Comparison of ENCODE assay signal across 18 mouse cellular contexts in genomic region chr5:110638306-110639074, GRCm38 (mm10). TPM values are rescaled to one million over a fixed set of nuclear protein-coding genes. Genes with fewer than 3 reads are reported as not detected.
DNase-seq lines count a peak whose midpoint lies in the region; TF ChIP-seq lines count a peak whose summit lies in the region.
"Had no signal": no experiment of that assay in that cellular context is flagged by ENCODE, and none has a peak within 500 bp of the region (broad histone marks: within the 10 kb centered on the region; RNA-seq: fewer than 3 reads in every experiment).

No protein-coding gene starts in this region.

- TF ChIP-seq CTCF in layer of hippocampus, adult 2 months (conservative IDR thresholded peaks at IDR 0.05), result peak; percentile 49

- no peaks in the 10 kb centered on the region; the same call in 1 of the 2 replicates for H3K9me3 ChIP-seq in ES-E14 (ENCODE audit: control insufficient read depth, insufficient read depth, low read depth, low read length)
- H3K9me3 ChIP-seq: embryonic facial prominence, embryonic 10.5 days; heart, embryonic 15.5 days had no signal

- no peaks in the 10 kb centered on the region for H3K36me3 ChIP-seq in ES-E14 (ENCODE audit: control insufficient read depth, insufficient read depth, low read length, poor library complexity, severe bottlenecking)
- H3K36me3 ChIP-seq: embryonic facial prominence, embryonic 10.5 days; heart, embryonic 15.5 days had no signal

- in situ Hi-C loops in ES-E14 (cut with MboI; ENCODE audit: low sequenced_read_pairs in 2 of 2, unreplicated experiment in 2 of 2), result loop anchor here (5.0 to 10.0 kb wide), 2 partner anchors 281 to 284 kb away; no protein-coding TSS in a partner anchor

- DNase-seq in layer of hippocampus, adult 2 months (ENCODE audit: low spot score in 2 of 2), result no peak
- no peak for DNase-seq in layer of hippocampus, adult 9-10 months (ENCODE audit: low spot score)
- DNase-seq in 3T3-L1 (ENCODE audit: low read depth, low spot score), result peak; percentile 47
- DNase-seq in 416B (ENCODE audit: low read depth), result peak; percentile 74
- no peak for DNase-seq in ES-E14 (ENCODE audit: low read depth, low spot score)
- DNase-seq in thymus, postnatal 36 days, result no peak
- no peak for DNase-seq in embryo, embryonic 10 days (ENCODE audit: low spot score)
- DNase-seq: adrenal gland, adult 2 months; adrenal gland, postnatal 25 days; cerebellum, adult 18-20 months; cerebellum, adult 9-11 months; cerebellum, postnatal 36 days; gastrocnemius, postnatal 14 days; heart, adult 2 months; heart, postnatal 14 days had no signal

- H3K4me1 ChIP-seq in ES-E14 (ENCODE audit: control insufficient read depth in 2 of 2, insufficient read depth in 2 of 2, low read length in 2 of 2, poor library complexity in 1 of 2), result peaks cover 0 to 5% of the 10 kb centered on the region in 2 experiments; a peak in 1 of 4 replicates
- H3K4me1 ChIP-seq: heart, embryonic 15.5 days had no signal

- peak overlapping the region; percentile 63; the same call in 1 of the 2 replicates for H3K9ac ChIP-seq in ES-E14 (ENCODE audit: insufficient read depth, low read depth, low read length, poor library complexity, severe bottlenecking)
- H3K9ac ChIP-seq: heart, embryonic 15.5 days; hindbrain, embryonic 14.5 days had no signal

- H3K27ac ChIP-seq in layer of hippocampus, adult 2 months, result no peak overlapping the region
- H3K27ac ChIP-seq in ES-E14 (ENCODE audit: insufficient read depth, low read depth, low read length, poor library complexity, severe bottlenecking), result no peak overlapping the region; the same call in 1 of the 2 replicates
- H3K27ac ChIP-seq: heart, adult 2 months; heart, embryonic 15.5 days; hindbrain, embryonic 14.5 days had no signal

- H3K4me3 ChIP-seq in layer of hippocampus, adult 2 months, result no peak overlapping the region
- H3K4me3 ChIP-seq in ES-E14 (ENCODE audit: insufficient read depth in 1 of 2, low read depth in 1 of 2, low read length in 2 of 2, poor library complexity in 1 of 2, severe bottlenecking in 1 of 2), result peak overlapping the region; percentile 43 to 66; a peak in 3 of 4 replicates
- H3K4me3 ChIP-seq: heart, adult 2 months; heart, embryonic 15.5 days had no signal

TF ChIP-seq in ES-E14, 5 proteins besides CTCF, POLR2A, EP300 and RAD21:
- TF ChIP-seq MAFK (IDR thresholded peaks at IDR 0.05; ENCODE audit: insufficient read depth, low read depth, low read length), result no peak
- TF ChIP-seq ZNF384 (IDR thresholded peaks at IDR 0.05; ENCODE audit: low read depth, low read length), result no peak
- no peak for TF ChIP-seq HCFC1 (IDR thresholded peaks at IDR 0.05; ENCODE audit: borderline replicate concordance, insufficient read depth, low read length)
- no peak for TF ChIP-seq ZC3H11A (IDR thresholded peaks at IDR 0.05; ENCODE audit: borderline replicate concordance, low read depth, low read length)
- TF ChIP-seq CHD2 (IDR thresholded peaks at IDR 0.05; ENCODE audit: low read depth, low read length), result no peak

RNA-seq across cellular contexts. Expression of gene Noc4l, which starts 14.7 kb away (rescaled TPM):
- total RNA-seq in layer of hippocampus, adult 2 months (2021), result 10 to 100 TPM; 23.4 to 23.8 TPM
- total RNA-seq in ES-E14 (2012; rRNA removed), result 75.0 and 79.4 TPM in 2 replicates

RNA-seq across cellular contexts. Expression of gene Ddx51, which starts 14.8 kb away (rescaled TPM):
- 10 to 100 TPM; 31.2 to 35.0 TPM for total RNA-seq in layer of hippocampus, adult 2 months (2021)
- total RNA-seq in ES-E14 (2012; rRNA removed), result 32.4 and 61.1 TPM in 2 replicates

Comparison
In these comparisons a context has a peak if more than half of its experiments do, and no peak if none do; other contexts are left out.
1. DNase-seq: peak in 3T3-L1 (single experiment) and 416B (single experiment); none in layer of hippocampus, adult 2 months (0 of 2), layer of hippocampus, adult 9-10 months (single experiment), ES-E14 (single experiment), thymus, postnatal 36 days (0 of 2) and embryo, embryonic 10 days (single experiment).